Mouse (Mus musculus) Muller cell, postnatal 12 days (primary cell): ENCODE measurements around the gene Ppp2r2d.
A peak's percentile ranks its signal among the peaks of the same experiment; 100 is the strongest.

Experiments
- DNase-seq: peaks from one replicate; pipeline ENCODE4 v3.0.0-alpha.2; 2015; ENCODE audit errors: inconsistent ontology term

Gene Ppp2r2d

DNA sequence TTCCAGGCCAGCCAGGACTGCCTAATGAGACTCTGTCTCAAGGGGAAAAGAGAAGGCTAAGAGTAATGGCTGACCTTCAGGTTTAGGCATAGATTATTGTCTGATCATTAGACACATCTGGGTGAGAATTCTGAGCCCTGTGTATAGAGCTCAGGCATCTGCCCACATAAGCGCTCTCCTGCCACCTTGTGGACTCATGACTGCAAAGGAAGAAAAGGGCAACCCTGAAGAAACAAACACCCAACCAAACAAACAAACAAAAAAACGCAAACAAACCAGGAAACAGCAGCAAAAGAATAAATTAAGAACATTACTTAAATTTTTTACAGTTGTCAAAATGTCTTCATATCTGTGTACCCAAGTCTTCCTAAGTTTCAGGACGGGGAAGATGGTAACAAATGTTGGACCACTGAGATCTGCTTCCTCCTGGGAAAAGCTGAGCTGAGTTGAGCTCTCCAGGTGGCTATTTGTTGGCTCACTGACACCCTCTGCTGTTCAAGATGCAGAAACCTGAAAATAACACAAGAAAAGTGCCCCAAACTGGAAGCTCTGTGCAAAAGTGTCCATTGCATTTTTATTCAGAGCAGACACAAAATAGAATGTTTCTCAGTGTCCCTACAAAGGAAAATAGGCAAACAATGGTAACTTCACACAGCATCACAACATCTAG, 78.0 kb downstream of the Ppp2r2d start:
- DNase-seq, result peak; percentile 44

GRCm38 (mm10) chr7:138928456-138928855, 82.6 kb downstream of the Ppp2r2d start:
- DNase-seq, result no peak
